Mouse (Mus musculus) adrenal gland, adult 2 months (tissue): Measurements from ENCODE around the gene Fam189a1. TPM values are rescaled to one million over a fixed set of nuclear protein-coding genes. Genes with fewer than 3 reads are reported as not detected.
A peak's percentile ranks its signal among the peaks of the same experiment; 100 is the strongest.

ENCODE experiments used
- DNase-seq: peaks from one replicate; pipeline ENCODE4 v3.0.0; 2021
- long read RNA-seq: library from polyadenylated mRNA; stranded (forward); transcript quantifications from one replicate; pipeline ENCODE4 v2.0.0, GENCODE M21; 2021
- polyA plus RNA-seq: library from polyadenylated mRNA; depleted of rRNA; stranded (reverse); fragments of >200 nt; gene quantifications from 2 replicates; pipeline ENCODE4 v1.2.3, GENCODE M21; 2012; rRNA removed
- total RNA-seq, 2 experiments: library from RNA; stranded (reverse); gene quantifications; 2 replicates each; pipeline ENCODE4 v1.2.3; 2021

The Fam189a1 gene
- total RNA-seq = 1 to 10 TPM in 1 of 2 experiments, under 1 TPM in 1; 0.37 to 1.3 TPM
- polyA plus RNA-seq = 1.9 and 2.2 TPM in 2 replicates
- long read RNA-seq = 0 reads

- DNase-seq = peak; percentile 9
Observed at GRCm38 (mm10) chr7:65156514-65156911, at the start of gene Fam189a1. Gene Fam189a1 (minus strand): TSS chr7:65156570.

- DNase-seq = no peak
Observed at GRCm38 (mm10) chr7:65206021-65206420, 49.7 kb upstream of the Fam189a1 start.

GRCm38 (mm10) chr7:65202719-65203118, 46.3 kb upstream of the Fam189a1 start:
- no peak for DNase-seq

GRCm38 (mm10) chr7:65180694-65181093, 24.3 kb upstream of the Fam189a1 start:
- no peak for DNase-seq

GRCm38 (mm10) chr7:65170762-65171161, 14.4 kb upstream of the Fam189a1 start:
- DNase-seq = no peak

GRCm38 (mm10) chr7:65157031-65158025, 958 bp upstream of the Fam189a1 start:
- no peak for DNase-seq

- DNase-seq = peak; percentile 34
Observed at GRCm38 (mm10) chr7:65155628-65156513, 499 bp downstream of the Fam189a1 start.

- no peak for DNase-seq
Observed at GRCm38 (mm10) chr7:65154576-65154975, 1.8 kb downstream of the Fam189a1 start.

- DNase-seq = no peak
Observed at GRCm38 (mm10) chr7:65153846-65154245, 2.5 kb downstream of the Fam189a1 start.

- no peak for DNase-seq
Observed at GRCm38 (mm10) chr7:65151526-65151925, 4.8 kb downstream of the Fam189a1 start.

- no peak for DNase-seq
Observed at GRCm38 (mm10) chr7:65149040-65149439, 7.3 kb downstream of the Fam189a1 start.

GRCm38 (mm10) chr7:65144881-65145280, 11.5 kb downstream of the Fam189a1 start:
- DNase-seq = no peak

GRCm38 (mm10) chr7:65141907-65142698, 14.3 kb downstream of the Fam189a1 start:
- peak; percentile 12 for DNase-seq

- no peak for DNase-seq
Observed at GRCm38 (mm10) chr7:65140832-65141231, 15.5 kb downstream of the Fam189a1 start.

GRCm38 (mm10) chr7:65140099-65140498, 16.3 kb downstream of the Fam189a1 start:
- no peak for DNase-seq

- no peak for DNase-seq
Observed at GRCm38 (mm10) chr7:65123766-65124165, 32.6 kb downstream of the Fam189a1 start.

- DNase-seq = no peak
Observed at GRCm38 (mm10) chr7:65116903-65117302, 39.5 kb downstream of the Fam189a1 start.

- no peak for DNase-seq
Observed at GRCm38 (mm10) chr7:65115366-65115765, 41.0 kb downstream of the Fam189a1 start.

- DNase-seq = no peak
Observed at GRCm38 (mm10) chr7:65111664-65112063, 44.7 kb downstream of the Fam189a1 start.

GRCm38 (mm10) chr7:65105566-65105965, 50.8 kb downstream of the Fam189a1 start:
- no peak for DNase-seq

- DNase-seq = no peak
Observed at GRCm38 (mm10) chr7:65105097-65105467, 51.3 kb downstream of the Fam189a1 start.
